Mouse (Mus musculus): ENCODE measurements around the gene Myh3. TPM values are rescaled to one million over a fixed set of nuclear protein-coding genes. Genes with fewer than 3 reads are reported as not detected.

Myh3 gene
- total RNA-seq, 2 experiments from 2014 or later = 0.64 to 0.67 TPM

DNA sequence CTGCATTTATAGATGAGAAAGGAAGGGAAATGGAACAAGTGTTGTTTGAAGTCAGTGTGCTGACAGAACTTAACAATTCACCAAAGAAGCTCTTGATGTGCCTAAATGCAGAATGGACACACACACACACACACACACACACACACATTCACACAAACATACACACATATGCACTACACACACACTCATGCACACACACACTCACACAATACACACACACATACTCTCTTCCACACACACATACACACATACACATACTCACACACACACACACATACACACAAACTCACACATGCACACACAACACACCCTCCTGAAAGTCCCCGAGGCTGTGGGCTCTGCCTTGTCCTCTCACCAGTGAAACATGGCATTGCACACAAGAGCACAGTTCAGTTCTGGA, 26.1 kb downstream of the Myh3 start:
- DNase-seq (ENCODE audit: low spot score in 2 of 2) = no peak

DNA sequence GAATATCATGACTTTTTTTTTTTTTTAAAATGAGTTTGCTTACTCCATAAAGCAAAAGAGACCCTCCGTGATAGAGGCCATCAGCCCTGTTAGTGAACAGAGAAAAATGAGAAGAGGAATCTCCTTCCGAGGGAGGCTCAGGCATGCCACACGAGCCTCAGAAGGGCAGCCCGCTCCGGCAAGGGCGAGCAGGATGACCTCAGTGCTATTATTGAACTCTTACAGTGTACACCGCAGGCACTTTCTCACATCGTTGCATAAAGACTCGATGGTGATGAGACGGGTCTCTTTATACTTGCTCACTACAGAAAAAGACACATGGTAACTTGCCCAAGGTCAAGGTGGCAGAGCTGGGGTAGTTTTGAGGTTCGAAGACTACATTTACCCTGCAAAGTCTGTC, 26.6 kb downstream of the Myh3 start:
- DNase-seq (ENCODE audit: low spot score in 2 of 2) = no peak

DNA sequence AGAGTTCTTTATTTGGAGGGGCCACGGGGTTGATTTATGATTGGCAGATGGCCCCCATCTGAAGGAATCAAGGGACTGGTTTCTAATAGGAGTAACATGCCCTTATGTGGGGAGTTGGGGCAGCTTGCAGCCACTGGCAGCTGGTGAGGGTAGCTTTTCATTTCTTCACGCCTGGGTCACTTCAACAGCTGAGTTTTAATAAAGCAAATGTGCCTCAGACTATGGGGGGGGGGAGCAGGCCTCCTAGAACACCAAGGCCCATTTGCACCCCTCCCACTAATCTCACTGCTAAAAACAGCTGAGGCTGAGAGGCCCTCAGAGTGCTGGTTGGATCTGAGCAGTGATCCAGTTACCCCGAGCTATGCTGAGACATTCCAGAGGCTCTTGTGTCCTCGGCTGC, 27.6 kb downstream of the Myh3 start:
- no peak for DNase-seq (ENCODE audit: low spot score in 2 of 2)

DNA sequence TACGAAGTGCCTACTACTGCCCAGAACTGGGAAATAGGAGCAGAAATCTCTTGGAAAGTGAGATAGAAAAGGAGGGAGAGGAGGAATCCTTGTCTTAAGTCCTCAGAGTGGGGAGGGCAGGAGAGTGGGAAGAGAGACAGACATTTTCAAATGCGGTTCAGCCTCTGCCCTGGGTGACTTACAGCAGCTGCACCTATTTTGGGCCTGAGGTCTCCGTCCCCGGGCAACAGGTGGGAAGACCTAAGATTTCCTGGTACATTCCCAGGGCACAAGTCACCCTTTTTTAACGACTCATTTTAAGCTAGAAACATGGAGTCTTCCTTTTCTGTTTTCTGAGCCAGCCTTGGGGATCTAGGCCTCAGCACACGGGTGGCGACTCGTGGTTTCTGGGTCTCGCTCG, 28.9 kb downstream of the Myh3 start:
- no peak for DNase-seq (ENCODE audit: low spot score in 2 of 2)

DNA sequence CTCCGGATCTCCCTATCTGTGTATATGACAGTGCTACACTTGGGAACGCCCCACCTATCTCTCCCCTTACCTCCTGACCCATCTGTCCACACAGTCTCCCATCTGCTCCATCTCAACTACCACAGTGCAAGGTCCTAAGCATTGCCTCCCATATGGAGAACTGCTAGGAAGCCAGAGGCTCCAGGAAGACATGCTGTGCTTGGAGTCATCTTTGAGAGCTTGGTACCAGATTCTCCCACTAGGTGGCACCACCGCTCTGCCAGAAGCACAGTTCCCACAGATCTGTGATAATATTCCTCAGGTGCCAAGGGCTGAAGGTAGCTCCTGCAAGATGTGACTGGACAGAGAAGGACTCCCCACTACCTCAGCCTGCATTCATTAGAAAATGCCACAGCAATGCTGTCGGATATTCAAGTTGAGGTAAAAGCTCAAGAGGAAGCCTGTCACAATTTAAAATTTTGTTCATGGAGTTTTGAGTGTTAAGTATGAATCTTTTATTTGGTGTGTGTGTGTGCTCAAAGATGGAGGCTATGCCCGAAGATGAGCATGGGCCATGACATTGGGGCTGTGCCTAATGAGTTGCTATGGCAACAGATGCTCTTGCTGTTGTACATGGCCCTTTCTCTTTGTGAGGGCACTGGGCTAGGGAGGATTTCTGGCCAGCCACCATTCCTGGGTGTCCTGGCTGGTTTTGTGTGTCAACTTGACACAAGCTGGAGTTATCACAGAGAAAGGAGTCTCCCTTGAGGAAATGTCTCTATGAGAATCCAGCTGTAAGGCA, 32.3 kb downstream of the Myh3 start:
- DNase-seq (ENCODE audit: low spot score in 2 of 2) = peak; percentile 76 to 79

DNA sequence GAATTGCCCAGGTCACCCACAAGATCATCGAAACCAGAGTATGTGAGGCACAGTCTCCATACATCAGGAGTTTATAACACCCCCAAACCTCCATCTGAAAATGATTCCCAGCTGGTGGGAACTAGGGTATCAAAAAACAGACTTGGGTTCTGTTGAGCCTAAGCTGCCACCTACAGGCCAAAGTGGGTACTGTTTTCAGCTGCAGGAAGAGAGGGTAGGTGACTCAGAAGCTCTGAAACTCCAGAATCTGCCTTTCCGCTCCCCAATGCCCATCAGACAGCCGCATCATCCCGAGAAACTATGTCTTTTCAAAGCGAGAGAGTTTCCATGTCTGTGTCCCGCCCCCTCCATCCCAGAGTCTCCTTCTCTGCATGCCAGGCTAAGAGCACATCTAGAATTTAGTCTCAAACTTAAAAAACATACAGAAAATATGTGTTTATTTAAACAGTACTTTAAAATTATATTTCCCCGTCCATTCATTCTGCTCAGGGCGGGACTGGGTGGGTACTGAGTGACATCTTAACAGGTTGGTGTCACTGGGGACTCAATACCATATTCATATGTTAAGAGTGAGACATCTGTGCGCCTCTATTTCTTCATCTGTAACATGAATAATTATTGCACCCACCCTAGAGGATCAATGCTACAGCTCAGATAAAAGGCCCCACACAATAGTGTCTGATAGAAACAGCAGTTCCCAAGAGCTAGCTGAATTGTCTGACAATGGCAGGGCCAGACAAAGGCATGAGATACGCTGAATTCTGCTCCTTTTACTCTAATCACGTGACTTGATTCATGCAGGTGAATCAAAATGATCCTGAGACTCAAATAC, 34.1 kb downstream of the Myh3 start:
- peak; percentile 62 to 69 for DNase-seq (ENCODE audit: low spot score in 2 of 2)

DNA sequence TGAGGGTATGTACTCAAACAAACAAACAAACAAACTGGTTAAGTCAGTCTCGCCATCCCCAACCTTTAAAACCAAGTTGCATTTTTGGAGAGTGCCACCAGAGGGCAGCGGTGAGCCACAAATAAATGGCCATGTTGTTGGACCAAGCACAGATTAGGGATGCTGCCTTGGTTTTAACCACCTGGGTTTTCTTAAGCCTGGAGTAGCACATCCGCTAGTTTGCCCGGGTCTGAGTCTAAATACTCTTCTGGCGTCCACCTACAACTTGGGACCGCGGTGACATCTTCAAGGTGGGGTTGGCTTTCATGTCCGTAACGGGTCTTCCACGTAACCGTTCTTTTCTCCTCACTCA, 34.7 kb downstream of the Myh3 start:
- DNase-seq (ENCODE audit: low spot score in 2 of 2) = peak; percentile 76 to 77

DNA sequence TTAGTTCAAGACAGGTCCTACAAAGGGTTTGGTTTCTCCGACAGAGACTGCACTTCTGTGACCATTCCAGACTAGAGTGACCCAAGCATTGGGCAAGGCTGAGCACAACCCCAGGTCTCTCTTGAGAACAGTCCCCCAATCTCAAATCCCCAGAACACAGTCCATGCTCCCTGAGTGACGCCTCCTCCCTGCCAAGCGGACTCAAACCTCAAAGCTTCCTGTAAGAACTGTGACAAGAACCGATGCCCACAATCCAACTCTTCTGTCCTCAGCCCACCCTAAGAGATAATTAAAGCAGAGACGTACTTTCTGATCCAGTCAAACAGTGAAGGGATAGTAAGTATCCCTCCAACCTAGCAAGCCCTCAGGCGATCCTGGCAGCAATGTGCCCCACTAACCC, 35.3 kb downstream of the Myh3 start:
- DNase-seq (ENCODE audit: low spot score in 2 of 2) = no peak

DNA sequence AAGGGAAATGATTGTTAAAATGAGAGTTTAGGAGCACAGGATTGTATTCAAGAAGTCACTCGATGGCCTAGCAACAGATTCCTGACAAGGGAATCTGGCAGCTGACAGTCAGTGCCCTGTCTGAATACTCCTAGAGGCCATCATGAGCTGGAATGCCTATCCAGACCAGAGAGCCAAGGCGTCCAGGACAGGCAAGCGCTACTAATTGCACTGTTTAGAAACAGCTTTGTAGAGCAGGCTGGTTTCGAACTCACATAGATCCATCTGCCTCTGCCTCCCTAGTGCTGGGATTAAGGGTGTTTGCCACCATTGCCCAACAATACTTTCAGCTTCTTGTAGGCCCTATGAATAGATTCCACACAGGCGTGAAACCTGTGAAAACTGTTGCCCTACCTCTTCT, 36.2 kb downstream of the Myh3 start:
- no peak for DNase-seq (ENCODE audit: low spot score in 2 of 2)

DNA sequence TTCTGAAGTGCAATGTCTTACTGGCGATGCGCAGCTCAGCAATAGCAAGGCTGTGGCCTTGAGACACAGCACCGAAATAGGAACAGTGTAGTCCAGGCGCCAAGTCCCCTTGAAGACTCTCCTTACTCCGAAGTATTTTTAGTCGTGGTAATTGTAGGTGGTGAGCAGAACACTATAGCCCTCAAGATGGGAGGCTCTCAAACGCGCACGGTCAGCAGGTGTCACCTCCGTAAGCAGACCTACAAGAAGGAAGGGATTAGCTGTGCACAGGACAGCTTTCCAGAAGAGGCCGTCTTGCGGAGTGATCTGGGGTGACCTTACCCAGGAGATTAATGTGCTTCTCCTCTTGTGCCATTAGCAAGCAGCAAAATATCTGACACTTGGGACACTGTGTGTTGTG, 36.8 kb downstream of the Myh3 start:
- DNase-seq (ENCODE audit: low spot score in 2 of 2) = no peak

DNA sequence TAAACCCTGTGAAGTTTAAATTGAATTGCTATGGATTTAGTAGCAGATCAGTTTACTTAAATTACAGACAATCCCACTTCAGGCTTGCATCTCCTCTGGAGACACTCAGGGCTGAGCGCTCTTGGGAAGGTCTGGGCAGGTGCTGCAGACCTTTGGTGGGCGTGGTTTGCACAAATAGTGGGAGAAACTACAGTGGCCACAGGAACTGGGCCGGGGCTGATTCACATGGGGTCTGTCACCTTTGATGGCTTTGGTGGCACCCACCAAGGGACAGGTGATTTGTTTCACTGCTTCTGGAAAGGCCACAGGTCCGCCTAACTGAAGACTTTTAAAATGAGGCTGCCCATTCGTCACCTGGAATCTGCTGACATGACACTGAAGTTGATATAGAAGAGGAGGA, 38.6 kb downstream of the Myh3 start:
- no peak for DNase-seq (ENCODE audit: low spot score in 2 of 2)

DNA sequence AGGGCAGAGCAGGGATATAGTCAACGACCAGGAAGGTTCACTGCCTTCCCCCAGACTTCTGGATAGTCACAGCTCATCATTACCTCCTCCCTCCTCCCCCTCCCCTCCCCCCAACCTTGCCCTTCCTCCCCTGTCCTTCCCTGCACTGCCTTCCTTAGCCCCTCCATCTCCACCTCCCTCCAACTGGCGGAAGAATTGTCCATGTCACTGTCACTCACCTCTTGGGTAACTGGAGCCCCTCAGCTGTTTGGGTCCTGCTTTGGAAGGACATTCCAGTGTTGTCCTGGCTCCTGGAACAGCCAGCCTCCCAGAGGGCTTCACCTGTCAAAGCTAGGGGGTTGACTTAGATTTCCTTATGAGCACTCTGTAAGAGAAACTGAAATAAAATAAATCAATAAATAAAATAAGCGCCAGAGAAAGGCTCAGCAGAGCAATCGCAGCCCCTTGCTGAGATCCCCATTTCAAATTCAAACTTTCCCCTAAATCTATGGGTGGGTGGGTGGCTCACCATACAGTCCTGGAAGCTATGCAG, 41.5 kb downstream of the Myh3 start:
- DNase-seq (ENCODE audit: low spot score in 2 of 2) = no peak

DNA sequence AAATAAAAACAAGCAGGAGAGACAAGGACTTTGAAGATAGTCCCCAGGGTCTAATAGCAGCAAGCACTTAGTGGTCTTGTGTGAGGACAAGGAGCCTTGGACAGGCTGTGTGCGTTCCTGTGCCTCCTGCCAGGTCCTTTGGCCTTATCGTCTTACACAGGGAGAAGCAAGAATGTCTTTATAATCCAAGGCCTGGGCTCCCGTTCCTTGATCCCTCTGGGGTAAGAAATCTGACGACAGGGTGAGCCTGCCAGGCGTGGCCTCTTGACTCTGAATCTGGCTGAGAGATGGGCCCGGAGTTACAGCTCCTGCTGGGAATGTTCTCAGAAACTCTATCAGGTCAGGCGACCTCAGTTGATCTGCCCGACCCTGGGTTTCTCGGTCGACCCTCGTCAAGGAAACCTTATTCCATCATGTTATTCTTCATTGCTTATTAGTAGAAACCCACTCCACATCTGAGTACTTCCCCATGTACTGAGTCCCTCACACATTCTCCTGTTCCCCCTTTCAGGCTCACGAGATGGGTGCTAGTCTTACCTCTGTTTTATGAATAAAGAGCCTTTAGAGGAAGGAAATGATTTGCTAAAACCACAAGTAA, 42.7 kb downstream of the Myh3 start:
- DNase-seq (ENCODE audit: low spot score in 2 of 2) = no peak

DNA sequence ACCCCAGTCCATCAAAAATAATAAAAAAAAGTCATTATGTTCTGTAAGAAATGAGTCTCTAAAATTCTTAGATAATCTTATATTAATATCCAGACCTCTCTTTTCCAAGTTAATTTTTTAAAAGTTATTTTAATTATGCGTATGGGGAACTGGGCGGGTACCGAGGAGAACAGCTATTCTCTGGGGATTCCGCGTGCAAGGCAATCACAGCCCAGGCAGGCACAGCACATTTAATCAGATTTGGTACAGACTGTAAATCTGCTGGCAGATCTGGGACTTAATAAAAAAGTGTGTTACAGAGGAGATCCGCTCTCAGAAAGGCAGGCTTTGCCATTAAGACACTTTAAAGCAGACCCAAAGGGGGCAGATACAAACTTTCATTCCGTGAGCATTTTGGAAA, 46.8 kb downstream of the Myh3 start:
- DNase-seq (ENCODE audit: low spot score in 2 of 2) = no peak

DNA sequence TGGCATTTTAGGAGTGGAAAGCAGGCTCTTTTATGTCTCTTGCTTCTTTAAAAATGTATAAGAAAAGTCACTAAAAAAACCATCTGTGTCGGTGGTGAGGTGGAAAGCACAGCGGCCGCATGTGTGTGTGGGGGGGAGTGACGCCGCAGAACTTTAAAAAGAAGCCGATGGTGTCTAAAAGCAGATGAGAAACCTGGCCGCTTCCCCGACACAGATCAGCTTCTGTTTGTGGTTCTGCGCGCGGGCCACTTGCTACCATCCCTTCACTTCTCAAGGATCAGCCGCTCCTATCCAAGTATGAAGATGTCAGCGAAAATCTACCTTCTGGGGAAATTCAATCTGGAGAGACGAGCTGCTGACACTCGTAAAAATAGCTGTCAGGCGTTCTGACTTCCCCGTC, 47.3 kb downstream of the Myh3 start:
- DNase-seq (ENCODE audit: low spot score in 2 of 2) = no peak

DNA sequence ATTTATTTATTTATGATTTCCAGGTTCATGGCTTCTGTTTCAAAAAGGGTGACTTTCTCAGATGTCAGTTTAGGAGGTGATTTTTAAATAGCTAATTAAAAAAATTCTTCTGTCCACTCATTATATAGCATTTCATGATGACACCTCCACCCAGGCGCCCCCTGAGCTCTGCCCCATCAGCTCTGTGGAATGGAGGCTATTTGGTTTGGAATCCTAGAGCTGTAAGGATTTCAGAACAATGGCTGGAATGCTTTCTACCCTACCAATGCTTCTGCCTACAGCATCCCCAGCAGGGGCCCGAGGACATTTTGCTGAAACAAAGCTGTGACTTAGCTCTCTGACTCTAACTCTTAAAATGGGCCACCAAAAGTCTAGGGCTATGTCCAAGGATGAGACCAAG, 55.4 kb downstream of the Myh3 start:
- no peak for DNase-seq (ENCODE audit: low spot score in 2 of 2)

DNA sequence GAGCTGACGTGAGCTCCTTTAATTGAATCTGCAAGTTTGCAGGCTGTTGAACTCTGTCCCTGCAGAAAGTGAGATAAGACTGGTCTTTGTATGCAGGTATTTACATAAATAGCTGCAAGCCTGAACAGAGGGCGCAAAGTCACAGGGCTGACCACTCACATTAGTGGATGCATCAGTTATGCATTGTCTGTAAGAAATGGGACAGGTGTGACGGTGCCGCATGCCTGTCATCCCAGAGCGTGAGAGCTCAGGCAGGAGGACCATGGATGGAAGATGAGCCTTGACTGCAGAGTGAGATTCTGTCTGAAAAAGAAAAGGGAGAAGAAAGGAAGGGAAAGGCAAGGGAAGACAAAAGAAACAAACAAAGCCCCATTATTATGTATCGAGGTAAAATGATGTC, 56.6 kb downstream of the Myh3 start:
- no peak for DNase-seq (ENCODE audit: low spot score in 2 of 2)

DNA sequence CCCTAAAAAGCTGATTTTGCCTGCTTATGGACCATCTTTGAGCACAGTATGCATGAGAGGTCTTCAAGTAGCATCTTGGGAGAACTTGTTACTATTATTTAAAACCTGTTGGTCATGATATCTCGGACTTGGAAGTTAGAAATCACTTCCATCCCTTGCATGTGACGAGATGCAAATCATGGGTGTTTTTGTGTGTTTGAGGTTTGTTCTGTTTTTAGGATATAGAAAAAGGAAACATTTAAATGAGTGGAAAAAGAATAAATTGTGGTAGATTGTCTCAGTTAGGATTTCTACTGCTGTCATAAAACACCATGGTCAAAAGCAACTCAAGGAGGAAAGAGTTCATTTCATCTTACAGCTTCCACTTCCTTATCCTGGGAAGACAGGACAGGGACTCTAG, 57.4 kb downstream of the Myh3 start:
- DNase-seq (ENCODE audit: low spot score in 2 of 2) = no peak

DNA sequence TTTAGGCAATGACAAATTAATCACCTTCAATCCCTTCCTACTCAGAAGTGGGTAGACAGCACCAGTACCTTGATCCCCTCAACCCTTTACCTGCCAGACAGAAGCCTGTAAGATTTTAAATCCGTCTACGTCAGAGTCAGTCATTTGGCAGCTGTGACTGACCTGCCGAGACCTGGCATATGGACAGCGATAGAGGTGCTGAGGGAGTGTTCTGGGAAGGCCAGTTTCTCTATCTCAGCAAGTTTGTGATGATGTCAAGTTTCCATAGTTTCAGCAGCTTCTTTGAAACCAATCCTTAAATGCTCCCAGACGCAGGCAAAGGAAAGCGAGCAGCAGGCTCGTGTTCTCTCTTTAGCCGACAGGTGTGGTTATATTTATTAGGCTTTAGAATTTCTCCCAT, 61.5 kb downstream of the Myh3 start:
- DNase-seq (ENCODE audit: low spot score in 2 of 2) = no peak

DNA sequence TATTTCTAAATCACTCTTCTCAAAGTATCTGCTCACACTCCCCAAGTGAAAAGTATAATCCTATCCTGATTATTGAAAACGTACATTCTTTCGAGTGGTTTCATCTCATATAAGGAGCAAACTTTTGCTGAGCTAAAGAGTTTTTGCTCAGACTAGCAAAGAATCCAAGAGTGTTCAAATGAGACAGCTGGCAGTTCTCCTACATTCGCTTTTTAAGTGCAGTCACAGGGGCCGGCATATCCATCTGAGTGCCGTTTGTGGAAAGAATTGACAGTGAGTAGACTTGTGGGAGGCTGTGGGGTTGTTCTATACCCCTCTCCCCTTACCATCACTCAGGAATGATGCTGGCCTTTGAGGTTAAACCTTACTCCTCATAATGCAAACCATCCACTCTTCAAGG, 62.1 kb downstream of the Myh3 start:
- DNase-seq (ENCODE audit: low spot score in 2 of 2) = no peak

DNA sequence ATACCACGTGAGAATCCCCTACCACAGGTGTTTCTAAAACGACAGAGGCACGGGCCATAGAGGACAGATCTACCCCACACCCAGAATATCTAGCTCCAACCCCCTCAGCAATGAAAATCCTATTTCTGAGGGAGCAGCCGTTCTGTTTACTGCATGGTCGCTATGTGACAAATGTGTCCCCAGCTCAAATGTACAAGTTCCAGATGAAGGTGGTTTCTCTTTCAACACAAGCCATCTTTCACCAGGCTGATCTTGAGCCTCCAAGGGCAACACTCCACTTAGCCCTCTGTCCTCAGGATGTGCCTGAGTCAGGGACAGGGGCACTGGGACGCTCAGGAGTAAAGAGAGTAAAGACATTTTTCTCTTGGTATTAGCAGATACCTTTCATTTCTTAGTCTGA, 62.9 kb downstream of the Myh3 start:
- no peak for DNase-seq (ENCODE audit: low spot score in 2 of 2)

DNA sequence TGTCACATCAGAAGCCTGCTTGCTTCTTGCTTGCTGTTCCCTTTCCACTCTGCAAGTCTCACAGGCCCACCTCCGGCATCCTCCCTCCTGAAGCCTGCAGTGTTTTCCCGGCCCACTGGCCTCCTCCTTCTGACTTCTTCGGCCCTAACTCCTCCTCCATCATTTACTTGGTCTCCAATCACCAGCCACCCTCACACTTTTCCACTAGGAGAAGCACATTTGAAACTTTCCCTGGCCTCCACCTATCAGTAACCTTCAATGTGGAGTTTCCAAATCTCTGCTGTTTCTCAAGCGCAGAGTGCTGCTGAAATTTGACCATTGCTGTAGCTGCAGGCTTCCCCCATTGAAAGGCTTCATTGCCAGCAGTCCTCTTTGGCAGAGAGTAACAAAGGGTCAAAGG, 63.9 kb downstream of the Myh3 start:
- no peak for DNase-seq (ENCODE audit: low spot score in 2 of 2)
